Mouse (Mus musculus) testis, adult 2 months (tissue): Measurements from ENCODE around the gene Rps29.

Experiments
- CTCF ChIP-seq: fragments of 200-500 bp; IDR thresholded peaks from 2 replicates; pipeline ENCODE4 v1.5.1; 2012; ENCODE audit warnings: low read depth, mild to moderate bottlenecking, inconsistent platforms, low read length, moderate library complexity; ENCODE audit not compliant: control insufficient read depth, insufficient read depth, insufficient replicate concordance
- POLR2A ChIP-seq: fragments of 200-500 bp; IDR thresholded peaks from 2 replicates; pipeline ENCODE4 v1.6.1; 2012; ENCODE audit warnings: low read depth, mild to moderate bottlenecking, inconsistent platforms, low read length, moderate library complexity; ENCODE audit not compliant: control insufficient read depth

GRCm38 (mm10) chr12:69131981-69132380 is 27.0 kb downstream of the Rps29 start:
- TF ChIP-seq POLR2A (no peak), CTCF (peak; percentile 55; the same call in 1 of the 2 replicates)
